Mouse (Mus musculus): ENCODE measurements around the gene Gm20388. TPM values are rescaled to one million over a fixed set of nuclear protein-coding genes. Genes with fewer than 3 reads are reported as not detected.
A peak's percentile ranks its signal among the peaks of the same experiment; 100 is the strongest.

Gm20388 gene
- polyA plus RNA-seq, 1 experiment from 2014 or later = not detected

DNA sequence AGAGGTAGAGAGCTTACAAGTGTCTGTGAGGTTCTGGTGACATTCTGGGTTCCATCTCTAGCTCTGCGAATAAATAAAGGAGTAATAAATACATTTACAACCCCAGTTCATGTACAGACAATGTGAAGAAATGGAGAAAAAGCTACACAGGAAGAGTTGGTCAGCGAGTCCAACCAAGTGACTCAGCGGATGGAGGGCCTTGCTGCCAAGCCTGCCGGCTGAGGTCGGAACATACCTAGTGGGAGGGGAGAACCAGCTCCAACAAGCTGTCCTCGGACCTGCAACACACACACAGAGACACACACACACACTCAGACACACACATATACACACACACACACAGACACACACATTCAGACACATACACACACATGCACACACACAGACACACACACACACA, 1118.4 kb downstream of the Gm20388 start:
- Histone ChIP-seq H3K27me3 (no peaks in the 10 kb centered on the region), H3K36me3 (no peaks in the 10 kb centered on the region), H3K4me1 (0 out of 2 replicates have a peak, but pooled peaks cover 6% of the 10 kb centered on the region), H3K9ac (replicated peaks) (no peak overlapping the region), H3K9me3 (no peaks in the 10 kb centered on the region), H3K4me3 (no peak overlapping the region), H3K27ac (replicated peaks) (no peak overlapping the region), H3K4me2 (replicated peaks) (no peak overlapping the region)
- ATAC-seq (replicated peaks) = no peak
- WGBS = 88% methylated on average over 6 of the region's 6 CpGs

DNA sequence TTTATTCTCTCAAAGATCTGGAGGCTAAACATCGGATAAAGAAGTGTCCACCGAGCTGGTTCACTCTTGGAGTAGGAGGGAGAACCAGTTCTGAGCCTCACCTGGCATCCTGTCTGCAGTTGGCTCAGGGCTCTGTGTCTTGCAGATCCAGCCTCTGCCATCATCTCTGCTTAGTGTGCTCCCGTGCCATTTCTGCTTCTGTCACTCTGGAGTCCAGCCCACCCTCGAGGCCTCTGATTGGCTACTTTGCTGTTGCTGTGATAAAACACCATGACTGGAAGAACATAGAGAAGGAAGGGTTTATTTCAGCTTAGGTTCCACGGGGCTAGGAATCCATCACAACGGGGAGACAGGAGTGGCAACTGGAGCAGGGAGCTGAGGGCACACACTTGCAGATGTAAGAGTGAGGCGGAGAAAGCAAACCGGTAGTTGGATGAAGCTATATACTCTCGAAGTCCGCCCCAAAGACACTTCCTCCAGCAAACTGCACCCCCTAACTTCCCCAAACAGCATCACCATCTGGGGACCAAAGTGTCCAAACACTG, 1119.9 kb downstream of the Gm20388 start:
- Histone ChIP-seq H3K36me3 (no peaks in the 10 kb centered on the region), H3K9ac (replicated peaks) (no peak overlapping the region), H3K4me2 (replicated peaks) (no peak overlapping the region), H3K9me3 (no peaks in the 10 kb centered on the region), H3K27me3 (no peaks in the 10 kb centered on the region), H3K27ac (replicated peaks) (no peak overlapping the region), H3K4me1 (0 out of 2 replicates have a peak, but pooled peaks cover 6% of the 10 kb centered on the region), H3K4me3 (no peak overlapping the region)
- no peak for ATAC-seq (replicated peaks)
- 70% methylated on average over 10 of the region's 10 CpGs for WGBS

DNA sequence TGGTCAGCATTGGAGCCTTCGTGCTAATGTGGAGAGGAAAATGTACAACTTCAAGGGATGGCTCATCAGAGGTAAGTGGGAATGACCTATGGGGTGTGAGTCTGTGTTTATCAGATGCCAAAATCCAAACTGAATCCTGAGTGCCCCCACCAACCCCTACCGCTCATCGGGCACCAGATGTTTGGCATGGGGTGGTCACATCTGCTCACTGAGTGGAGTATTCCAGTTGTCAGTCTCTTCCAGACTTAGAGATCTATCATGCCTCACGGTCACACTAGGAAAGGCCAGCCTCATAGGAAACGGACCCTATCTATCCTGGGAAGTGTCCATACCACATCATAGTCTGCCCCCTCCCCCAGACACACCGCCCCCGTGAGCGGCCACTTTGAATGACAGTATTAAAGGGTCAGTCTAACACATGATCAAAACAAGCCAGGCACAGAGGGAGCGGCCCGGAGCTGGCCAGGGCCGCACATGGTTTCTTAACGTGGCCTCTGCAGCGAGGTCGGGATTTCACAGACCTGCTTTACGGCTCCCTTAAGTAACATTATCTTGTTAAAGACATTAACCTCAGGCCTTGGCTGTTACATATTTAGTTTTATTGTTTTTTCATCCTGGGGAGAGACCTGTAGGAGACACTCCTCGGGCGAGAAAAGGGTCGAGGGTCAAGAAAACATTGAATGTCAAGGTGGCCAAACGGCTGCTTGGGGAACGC, 1122.8 kb downstream of the Gm20388 start:
- no peak overlapping the region for H3K4me2 ChIP-seq (replicated peaks)
- H3K9ac ChIP-seq (replicated peaks) = no peak overlapping the region
- no peaks in the 10 kb centered on the region for H3K36me3 ChIP-seq
- H3K27ac ChIP-seq (replicated peaks) = no peak overlapping the region
- H3K4me1 ChIP-seq = no peaks in the 10 kb centered on the region
- WGBS = 85% methylated on average over 20 of the region's 20 CpGs
- no peak overlapping the region for H3K4me3 ChIP-seq
- H3K9me3 ChIP-seq = no peaks in the 10 kb centered on the region
- no peak for ATAC-seq (replicated peaks)
- no peaks in the 10 kb centered on the region for H3K27me3 ChIP-seq

DNA sequence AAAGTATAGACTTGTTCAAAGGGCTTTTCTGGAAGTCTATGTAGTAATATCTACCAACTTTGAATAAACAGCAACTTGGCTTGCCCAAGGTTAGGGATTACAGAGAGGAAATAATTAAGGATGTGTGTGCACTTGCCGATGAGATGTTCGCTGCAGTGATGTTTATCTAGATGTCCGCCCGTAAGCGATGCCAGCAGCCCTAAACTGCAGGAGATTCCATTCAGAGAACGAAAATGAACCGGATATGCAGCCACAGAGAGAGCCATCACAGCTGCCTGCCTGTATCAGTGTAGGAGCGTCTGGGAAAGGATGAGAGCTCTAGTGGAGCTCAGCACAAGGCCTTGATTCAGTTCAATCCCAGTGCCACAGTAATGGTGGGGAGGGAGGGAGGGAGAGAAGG, 1125.0 kb downstream of the Gm20388 start:
- no peaks in the 10 kb centered on the region for H3K27me3 ChIP-seq
- no peak overlapping the region for H3K4me2 ChIP-seq (replicated peaks)
- no peak overlapping the region for H3K4me3 ChIP-seq
- H3K36me3 ChIP-seq = no peaks in the 10 kb centered on the region
- no peak overlapping the region for H3K9ac ChIP-seq (replicated peaks)
- WGBS = 87% methylated on average over 8 of the region's 8 CpGs
- H3K9me3 ChIP-seq = no peaks in the 10 kb centered on the region
- no peak for ATAC-seq (replicated peaks)
- H3K4me1 ChIP-seq = no peaks in the 10 kb centered on the region
- no peak overlapping the region for H3K27ac ChIP-seq (replicated peaks)

DNA sequence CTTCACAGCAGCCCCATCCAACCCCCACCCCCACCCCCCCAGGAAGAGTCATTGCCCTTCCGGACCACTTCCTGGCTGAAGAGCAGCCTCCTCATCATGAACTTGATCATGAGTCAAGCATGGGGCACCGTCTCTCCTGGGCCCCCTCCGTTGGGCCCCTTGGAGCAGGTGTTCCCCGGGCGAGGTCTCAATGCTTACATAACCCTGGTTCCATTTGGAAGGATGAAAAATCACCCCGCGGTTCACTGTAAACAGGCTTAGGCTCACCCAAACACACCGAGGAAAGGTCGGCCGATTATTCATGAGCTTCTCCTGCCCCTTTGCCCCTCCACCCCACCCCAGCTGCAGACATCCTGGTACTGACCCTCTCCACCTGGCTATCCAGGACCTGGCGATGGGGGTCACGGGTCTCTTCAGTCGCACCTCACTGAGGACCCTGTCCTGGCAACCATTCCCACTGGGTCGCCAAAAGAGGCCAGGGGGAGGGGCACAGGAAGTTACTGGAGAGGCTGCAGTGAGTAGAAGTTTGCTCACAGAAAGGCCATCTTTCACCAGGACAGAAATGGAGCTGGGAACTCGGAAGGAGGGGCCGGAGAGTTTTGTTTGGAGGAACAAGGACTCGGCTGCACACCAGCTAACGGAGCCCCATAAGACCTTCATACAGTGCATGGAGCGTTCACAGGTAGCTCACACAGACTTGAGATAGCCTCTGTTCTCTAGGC, 1133.2 kb downstream of the Gm20388 start:
- Histone ChIP-seq H3K4me2 (replicated peaks) (no peak overlapping the region), H3K36me3 (no peaks in the 10 kb centered on the region), H3K4me3 (no peak overlapping the region), H3K4me1 (no peaks in the 10 kb centered on the region), H3K9me3 (no peaks in the 10 kb centered on the region), H3K9ac (replicated peaks) (no peak overlapping the region), H3K27ac (replicated peaks) (no peak overlapping the region), H3K27me3 (no peaks in the 10 kb centered on the region)
- no peak for ATAC-seq (replicated peaks)
- 72% methylated on average over 19 of the region's 19 CpGs for WGBS

DNA sequence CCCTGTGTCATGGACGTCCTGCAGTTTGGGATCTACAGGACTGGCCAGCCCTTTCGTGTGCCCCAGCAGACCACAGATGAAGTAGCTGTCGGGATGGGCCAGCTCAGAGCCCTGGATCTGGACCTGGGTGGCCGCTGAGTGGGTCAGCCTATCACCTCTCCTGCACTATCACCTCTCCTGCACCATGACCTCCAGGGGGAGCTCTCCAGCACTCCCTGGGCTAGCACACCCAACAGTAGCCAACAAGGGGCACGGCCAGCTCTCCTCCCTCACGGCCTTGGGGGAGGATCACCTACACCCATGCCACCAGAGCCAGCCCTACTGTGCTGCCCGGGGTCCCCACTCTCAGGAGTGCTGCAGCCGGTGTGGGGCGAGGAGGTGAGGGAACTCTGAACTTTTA, 1136.8 kb downstream of the Gm20388 start:
- Histone ChIP-seq H3K4me2 (replicated peaks) (no peak overlapping the region), H3K4me1 (no peaks in the 10 kb centered on the region), H3K27me3 (no peaks in the 10 kb centered on the region), H3K27ac (replicated peaks) (no peak overlapping the region), H3K9ac (replicated peaks) (no peak overlapping the region), H3K36me3 (no peaks in the 10 kb centered on the region), H3K4me3 (no peak overlapping the region), H3K9me3 (no peaks in the 10 kb centered on the region)
- 74% methylated on average over 9 of the region's 9 CpGs for WGBS
- ATAC-seq (replicated peaks) = no peak

DNA sequence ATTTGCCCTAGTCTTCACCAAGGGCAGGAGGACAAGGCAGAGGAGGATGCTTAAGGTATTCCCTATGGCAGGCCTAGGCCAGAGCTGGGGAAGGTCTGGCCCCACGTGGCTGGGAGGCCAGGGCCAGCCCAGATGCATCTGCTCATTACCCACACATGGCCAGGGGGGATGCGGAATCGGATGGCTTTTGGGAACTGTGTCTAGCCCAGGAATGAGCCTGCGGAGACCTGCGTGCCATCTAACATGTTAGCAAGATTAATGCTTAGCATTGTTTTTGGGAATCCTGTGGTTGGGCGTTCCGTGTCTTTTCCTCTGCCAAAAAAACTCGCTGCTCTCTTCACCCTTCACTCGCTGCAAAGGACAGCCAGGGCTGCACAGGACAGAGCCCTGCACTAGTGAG, 1147.4 kb downstream of the Gm20388 start:
- ATAC-seq (replicated peaks) = no peak
- no peak overlapping the region for H3K4me3 ChIP-seq

DNA sequence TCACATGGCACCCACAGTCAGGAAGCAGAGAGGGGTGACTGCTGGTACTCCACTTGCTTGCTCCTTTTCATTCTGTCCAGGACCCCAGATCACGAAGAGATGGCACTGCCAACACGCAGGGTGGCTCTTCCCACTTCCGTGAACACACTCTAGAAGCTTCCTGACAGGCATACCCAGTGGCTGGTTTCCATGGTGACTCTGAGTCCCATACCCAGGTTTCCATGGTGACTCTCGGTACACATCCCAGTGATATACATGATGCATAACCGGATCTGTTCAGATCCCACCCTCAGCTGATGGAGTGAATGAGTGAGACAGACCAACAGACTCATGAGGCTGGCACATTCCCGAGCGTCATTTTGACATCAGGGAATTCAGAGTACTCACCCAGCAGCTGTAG, 1148.5 kb downstream of the Gm20388 start:
- H3K9ac ChIP-seq (replicated peaks) = no peak overlapping the region
- no peak overlapping the region for H3K27ac ChIP-seq (replicated peaks)
- H3K27me3 ChIP-seq = no peaks in the 10 kb centered on the region
- no peaks in the 10 kb centered on the region for H3K36me3 ChIP-seq
- H3K9me3 ChIP-seq = no peaks in the 10 kb centered on the region
- H3K4me2 ChIP-seq (replicated peaks) = no peak overlapping the region
- ATAC-seq (replicated peaks) = peak; percentile 85; the same call in 1 of the 2 replicates
- no peak overlapping the region for H3K4me3 ChIP-seq
- 61% methylated on average over 7 of the region's 7 CpGs for WGBS
- peaks cover 13% of the 10 kb centered on the region; the same call in 1 of the 2 replicates for H3K4me1 ChIP-seq

More for the DNA sequence above, 1147.4 kb downstream of the Gm20388 start:
- Histone ChIP-seq H3K36me3 (no peaks in the 10 kb centered on the region), H3K9ac (replicated peaks) (no peak overlapping the region), H3K9me3 (no peaks in the 10 kb centered on the region), H3K27me3 (0 out of 2 replicates have a peak, but pooled peaks cover under 1% of the 10 kb centered on the region), H3K27ac (replicated peaks) (no peak overlapping the region), H3K4me2 (replicated peaks) (no peak overlapping the region), H3K4me1 (peaks cover 9% of the 10 kb centered on the region; the same call in 1 of the 2 replicates)
- 67% methylated on average over 9 of the region's 9 CpGs for WGBS

DNA sequence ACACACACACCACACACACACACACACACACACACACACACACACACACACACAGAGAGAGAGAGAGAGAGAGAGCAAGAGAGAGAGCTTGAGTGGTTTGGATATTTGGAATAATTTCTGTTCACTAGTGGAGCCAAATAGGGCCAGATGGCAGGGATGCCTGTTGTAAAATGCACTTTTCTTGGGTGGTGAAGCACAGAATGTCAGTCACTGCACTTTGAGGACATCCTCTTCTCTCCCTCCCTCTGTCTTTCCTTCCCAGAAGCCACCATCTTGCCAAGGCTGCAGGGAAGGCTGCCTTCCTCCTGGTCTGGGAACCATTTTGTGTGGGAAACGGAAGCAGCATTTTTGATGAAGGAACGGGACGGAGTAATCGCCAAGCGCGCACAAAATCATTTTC, 1151.9 kb downstream of the Gm20388 start:
- Histone ChIP-seq H3K36me3 (no peaks in the 10 kb centered on the region), H3K4me1 (peaks cover 13% of the 10 kb centered on the region; the same call in 1 of the 2 replicates), H3K9ac (replicated peaks) (no peak overlapping the region), H3K4me3 (no peak overlapping the region), H3K9me3 (no peaks in the 10 kb centered on the region), H3K27ac (replicated peaks) (peak overlapping the region; percentile 82), H3K27me3 (no peaks in the 10 kb centered on the region), H3K4me2 (replicated peaks) (no peak overlapping the region)
- 54% methylated on average over 6 of the region's 6 CpGs for WGBS
- ATAC-seq (replicated peaks) = no peak

DNA sequence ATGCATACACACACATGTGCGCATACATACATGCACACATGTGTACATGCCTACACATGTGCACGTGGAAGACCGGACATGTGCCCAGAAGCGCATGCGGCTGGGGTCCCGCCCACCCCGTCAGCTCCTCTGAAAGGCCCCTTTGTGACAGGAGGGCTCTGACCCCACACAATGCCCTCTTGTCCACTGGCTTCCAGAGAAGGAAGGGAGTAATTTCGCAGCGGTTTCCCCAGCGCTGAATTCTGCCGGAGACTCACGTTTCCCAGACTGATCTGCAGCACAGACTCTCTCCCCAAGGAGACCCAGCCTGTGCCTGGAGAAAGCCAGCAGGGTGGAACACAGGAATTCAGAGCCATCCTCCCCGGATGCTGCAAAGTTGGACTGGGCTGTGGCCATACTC, 1153.0 kb downstream of the Gm20388 start:
- Histone ChIP-seq H3K9ac (replicated peaks) (no peak overlapping the region), H3K4me3 (no peak overlapping the region), H3K4me1 (peaks cover 13% of the 10 kb centered on the region; the same call in 1 of the 2 replicates), H3K9me3 (no peaks in the 10 kb centered on the region), H3K36me3 (no peaks in the 10 kb centered on the region), H3K4me2 (replicated peaks) (no peak overlapping the region), H3K27me3 (peaks cover 3% of the 10 kb centered on the region; the same call in 1 of the 2 replicates), H3K27ac (replicated peaks) (no peak overlapping the region)
- WGBS = 19% methylated on average over 13 of the region's 13 CpGs
- no peak for ATAC-seq (replicated peaks)

DNA sequence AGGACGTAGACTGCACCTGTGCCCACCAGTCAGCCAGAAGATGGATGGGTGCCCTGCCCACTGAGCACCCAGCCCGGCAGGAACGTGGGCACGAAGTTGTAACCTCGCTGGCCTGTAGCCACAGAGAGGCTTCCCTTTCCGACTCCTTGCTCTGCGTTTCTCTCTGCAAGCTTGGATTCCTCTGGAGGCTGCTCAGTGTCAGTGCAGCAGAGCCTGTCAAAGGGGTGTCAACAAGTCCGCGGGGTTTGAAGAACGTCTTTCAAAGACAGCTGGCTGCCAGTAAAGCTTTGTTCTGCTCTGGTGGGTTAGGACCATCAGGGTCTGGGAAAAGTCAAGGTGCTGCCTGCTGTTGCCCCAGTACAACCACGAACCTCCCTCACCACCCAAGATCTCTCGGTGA, 1160.8 kb downstream of the Gm20388 start:
- Histone ChIP-seq H3K9me3 (no peaks in the 10 kb centered on the region), H3K4me1 (peaks cover 8% of the 10 kb centered on the region), H3K27ac (replicated peaks) (no peak overlapping the region), H3K4me2 (replicated peaks) (no peak overlapping the region), H3K27me3 (peaks cover 72% of the 10 kb centered on the region), H3K9ac (replicated peaks) (no peak overlapping the region), H3K36me3 (no peaks in the 10 kb centered on the region), H3K4me3 (no peak overlapping the region)
- whole genome bisulfite sequencing = 2% methylated on average over 12 of the region's 12 CpGs
- ATAC-seq (replicated peaks) = no peak

DNA sequence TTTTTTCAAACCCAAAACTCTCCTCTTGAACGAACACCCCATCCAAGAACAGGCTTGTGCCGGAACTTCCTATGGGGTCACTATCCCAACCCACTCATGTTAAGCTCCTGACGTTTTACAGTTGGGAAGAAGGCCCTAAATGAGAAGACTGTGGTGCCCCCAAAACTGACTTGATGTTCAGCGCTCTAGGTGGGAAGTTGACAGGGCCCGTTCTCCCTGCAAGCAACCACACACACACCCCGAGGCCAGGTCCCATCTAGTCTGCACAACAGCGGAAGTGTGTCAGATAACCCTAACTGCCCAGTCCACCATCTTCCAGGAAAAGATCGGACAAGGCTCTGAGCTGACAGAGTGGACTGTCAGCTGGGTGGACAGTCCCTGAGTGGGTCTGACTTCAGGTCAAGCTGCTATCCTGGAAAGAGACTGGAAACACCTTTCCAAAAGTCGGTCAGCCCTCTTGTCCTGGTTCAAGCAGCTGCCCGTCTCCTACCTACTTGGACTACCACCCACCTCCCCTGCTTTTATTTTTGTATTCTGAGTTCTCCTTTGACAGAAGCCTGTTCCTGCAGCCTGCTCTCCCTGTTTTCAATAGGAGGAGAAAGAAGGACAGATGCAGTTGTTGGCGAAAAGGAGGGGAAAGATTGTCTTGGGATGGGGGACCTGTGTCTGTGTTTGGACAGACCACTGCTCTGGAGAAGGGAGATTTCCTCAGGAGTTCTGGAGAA, 1161.9 kb downstream of the Gm20388 start:
- Histone ChIP-seq H3K9ac (replicated peaks) (no peak overlapping the region), H3K4me3 (no peak overlapping the region), H3K27ac (replicated peaks) (no peak overlapping the region), H3K27me3 (peaks cover 83% of the 10 kb centered on the region), H3K4me2 (replicated peaks) (no peak overlapping the region), H3K9me3 (no peaks in the 10 kb centered on the region), H3K36me3 (no peaks in the 10 kb centered on the region), H3K4me1 (peaks cover 8% of the 10 kb centered on the region)
- WGBS = 10% methylated on average over 11 of the region's 11 CpGs
- ATAC-seq (replicated peaks) = no peak

Data from forebrain, embryonic 15.5 days (tissue).